Mouse (Mus musculus) lung, adult 2 months (tissue): ENCODE measurements around the gene Snx25. TPM values are rescaled to one million over a fixed set of nuclear protein-coding genes. Genes with fewer than 3 reads are reported as not detected.
A peak's percentile ranks its signal among the peaks of the same experiment; 100 is the strongest.

Source experiments
- DNase-seq: peaks from one replicate; pipeline ENCODE4 v3.0.0; 2022
- H3K4me1 ChIP-seq: fragments of 200-500 bp; 2 replicates; pipeline ENCODE4 v1.6.1; 2011; ENCODE audit warnings: low read length; ENCODE audit not compliant: control insufficient read depth, insufficient read depth
- H3K4me3 ChIP-seq: fragments of 200-500 bp; replicated peaks from 2 replicates; pipeline ENCODE3; 2011; ENCODE audit warnings: low read depth, mild to moderate bottlenecking, control low read depth, low read length; ENCODE audit errors: extremely low read depth
- CTCF ChIP-seq: fragments of 200-500 bp; IDR thresholded peaks from 2 replicates; pipeline ENCODE4 v1.5.1; 2011; ENCODE audit warnings: mild to moderate bottlenecking, low read length, control low read depth; ENCODE audit not compliant: insufficient read depth
- POLR2A ChIP-seq: fragments of 200-500 bp; IDR thresholded peaks from 2 replicates; pipeline ENCODE4 v1.6.1; 2011; ENCODE audit warnings: low read depth, mild to moderate bottlenecking, control low read depth, low read length, borderline replicate concordance; ENCODE audit errors: extremely low read depth
- WGBS: fragments of 180-500 bp; shearing (Covaris S2); methylation state at CpG from one replicate; pipeline ENCODE4 v1.1.7; 2018; 5-methylcytosine and 5-hydroxymethylcytosine counted together
- polyA plus RNA-seq: library from polyadenylated mRNA; depleted of rRNA; stranded (reverse); fragments of >200 nt; gene quantifications from 2 replicates; pipeline ENCODE4 v1.2.3, GENCODE M21; 2012

Gene Snx25
- polyA plus RNA-seq, 1 experiment: 23.7 TPM

DNA sequence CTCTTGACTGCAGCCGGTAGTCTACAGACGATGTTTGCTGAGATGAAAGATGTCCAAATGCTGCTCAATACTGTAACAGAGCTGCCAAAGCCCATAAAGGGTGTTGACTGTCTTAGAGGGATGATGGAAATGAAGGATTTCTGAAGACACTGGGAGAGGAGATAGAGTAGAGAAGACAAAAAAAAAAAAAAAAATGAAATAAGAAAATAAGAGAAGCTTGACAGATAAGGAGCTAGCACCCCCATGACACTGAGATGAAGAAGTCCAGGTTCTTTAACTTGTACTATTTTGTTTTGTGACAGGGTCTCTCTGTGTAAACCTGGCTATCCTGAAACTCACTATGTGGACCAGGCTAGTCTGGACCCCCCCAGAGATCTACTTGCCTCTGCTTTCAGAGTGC, 1.1 kb upstream of the Snx25 start:
- Histone ChIP-seq H3K4me1 (no peaks in the 10 kb centered on the region; the same call in 1 of the 2 replicates), H3K4me3 (peak overlapping the region; percentile 86)
- TF ChIP-seq CTCF: no peak
- TF ChIP-seq POLR2A: no peak
- WGBS: 19% methylated on average over 2 of the region's 2 CpGs
- DNase-seq: no peak

DNA sequence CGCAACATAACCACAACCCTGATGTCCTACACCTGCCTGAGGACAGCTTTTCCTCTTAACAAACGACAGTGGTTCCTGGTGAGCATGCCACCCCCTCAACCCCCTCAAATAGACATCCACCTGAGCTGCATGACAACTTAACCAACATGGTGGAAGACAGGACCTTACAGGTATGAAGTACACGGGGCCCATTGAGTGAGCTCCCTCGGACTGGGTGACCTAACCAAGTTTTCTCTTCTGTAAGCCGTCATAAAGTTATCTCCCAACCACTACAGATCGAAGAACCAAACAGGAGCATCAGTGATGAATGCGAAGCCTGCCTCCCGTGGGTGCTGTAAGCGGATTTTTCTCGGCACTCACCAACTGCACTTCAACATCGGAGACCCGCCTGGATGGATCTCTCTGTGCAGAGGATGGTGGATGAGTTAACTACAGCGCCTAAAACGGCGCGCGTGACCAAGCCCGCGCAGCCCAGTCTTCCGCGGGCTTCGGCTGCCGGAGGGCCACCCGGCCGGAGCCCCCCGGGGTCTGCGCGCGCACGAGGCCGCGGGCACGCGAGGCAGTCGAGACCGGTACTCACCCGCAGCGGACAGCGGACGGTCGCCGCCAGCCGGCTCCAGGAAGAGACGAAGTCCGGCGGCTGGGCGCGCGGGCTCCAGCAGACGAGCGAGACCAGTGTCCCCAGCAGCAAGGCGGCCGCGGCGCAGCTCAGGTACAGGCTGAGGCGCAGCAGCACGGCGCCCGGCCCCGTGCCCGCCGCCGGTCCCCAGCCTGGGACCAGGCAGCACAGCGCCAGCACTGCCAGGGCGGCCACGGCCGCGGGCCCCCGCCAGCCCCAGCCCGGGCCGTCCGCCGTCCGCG, 527 bp downstream of the Snx25 start, which contains the start of gene Cfap97:
Gene Cfap97 (plus strand): TSS at position 570 of the 861 bp plus-strand sequence.
- WGBS: 2% methylated on average over 69 of the region's 75 CpGs
- peak within 1 kb of the TSS; percentile 86 for H3K4me3 ChIP-seq
- TF ChIP-seq CTCF (no peak), POLR2A (no peak)
- peak; percentile 59 for DNase-seq
- H3K4me1 ChIP-seq: no peaks in the 10 kb centered on the region; the same call in 1 of the 2 replicates

DNA sequence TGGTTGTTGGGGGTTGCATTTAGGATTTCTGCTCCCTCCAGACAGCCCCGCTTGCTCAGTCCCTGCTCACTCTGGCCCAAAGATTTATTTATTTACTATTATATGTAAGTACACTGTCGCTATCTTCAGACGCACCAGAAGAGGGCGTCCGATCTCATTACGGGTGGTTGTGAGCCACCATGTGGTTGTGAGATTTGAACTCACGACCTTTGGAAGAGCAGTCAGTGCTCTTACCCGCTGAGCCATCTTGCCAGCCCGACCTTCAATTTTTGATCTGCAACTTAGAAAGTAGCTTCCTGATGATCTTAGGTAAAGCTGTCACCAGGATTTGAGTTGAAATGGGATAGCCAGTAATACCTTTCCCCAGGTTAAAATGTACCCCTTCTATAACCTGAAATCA, 2.2 kb downstream of the Snx25 start:
- TF ChIP-seq POLR2A (no peak), CTCF (no peak)
- no peaks in the 10 kb centered on the region; the same call in 1 of the 2 replicates for H3K4me1 ChIP-seq
- H3K4me3 ChIP-seq: peak overlapping the region; percentile 28
- 73% methylated on average over 9 of the region's 9 CpGs for WGBS
- DNase-seq: no peak

DNA sequence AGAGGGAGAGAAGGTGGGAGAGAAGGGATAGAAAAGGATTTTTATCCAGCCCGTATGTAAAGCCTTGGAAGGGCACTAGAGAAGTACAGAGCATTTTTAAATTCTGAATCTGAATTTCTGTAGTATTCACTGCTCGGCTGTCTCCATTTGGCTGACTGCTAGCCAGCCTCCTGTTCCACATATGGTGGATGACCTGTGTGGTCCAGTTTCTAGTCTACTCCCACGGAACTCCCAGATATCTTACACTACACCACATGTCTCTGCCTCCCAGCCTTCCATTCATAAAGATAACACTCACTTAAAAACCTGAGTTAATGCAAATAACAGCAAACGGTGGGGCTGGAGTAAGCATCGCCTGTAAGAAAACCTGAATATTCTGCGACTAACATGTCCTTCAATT, 2.7 kb downstream of the Snx25 start:
- H3K4me1 ChIP-seq: peaks cover 2% of the 10 kb centered on the region
- TF ChIP-seq POLR2A (no peak), CTCF (no peak)
- WGBS: 81% methylated on average over 6 of the region's 6 CpGs
- DNase-seq: no peak
- no peak overlapping the region for H3K4me3 ChIP-seq

GRCm38 (mm10) chr8:46146173-46146572, 5.8 kb downstream of the Snx25 start:
- DNase-seq: no peak
- TF ChIP-seq POLR2A (no peak), CTCF (no peak)
- WGBS: 36% methylated on average over 3 of the region's 3 CpGs
- Histone ChIP-seq H3K4me3 (no peak overlapping the region), H3K4me1 (peaks cover 7% of the 10 kb centered on the region)

DNA sequence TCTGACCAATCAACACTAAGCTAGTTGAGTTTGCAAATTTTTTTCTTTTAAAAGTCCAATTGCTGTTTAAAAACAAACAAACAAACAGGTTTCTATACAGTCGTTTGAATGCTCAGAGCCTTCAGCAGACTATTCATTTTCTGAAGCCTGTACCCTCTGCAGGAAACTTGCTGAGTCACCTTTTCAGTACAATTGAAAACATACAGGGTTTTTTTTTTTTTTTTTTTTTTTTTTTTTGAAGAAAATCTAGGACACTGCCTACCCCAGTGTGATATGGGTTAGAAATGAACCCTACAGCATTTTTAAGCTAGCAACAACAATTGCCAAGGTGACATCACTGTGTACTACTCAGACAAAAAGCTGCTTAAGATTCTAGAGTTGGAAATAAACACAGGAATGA, 8.0 kb downstream of the Snx25 start:
- no peak for DNase-seq
- no peak overlapping the region for H3K4me3 ChIP-seq
- H3K4me1 ChIP-seq: peaks cover 10% of the 10 kb centered on the region
- 4% methylated on average over 1 of the region's 1 CpGs for WGBS
- no peak for TF ChIP-seq CTCF
- TF ChIP-seq POLR2A: no peak

DNA sequence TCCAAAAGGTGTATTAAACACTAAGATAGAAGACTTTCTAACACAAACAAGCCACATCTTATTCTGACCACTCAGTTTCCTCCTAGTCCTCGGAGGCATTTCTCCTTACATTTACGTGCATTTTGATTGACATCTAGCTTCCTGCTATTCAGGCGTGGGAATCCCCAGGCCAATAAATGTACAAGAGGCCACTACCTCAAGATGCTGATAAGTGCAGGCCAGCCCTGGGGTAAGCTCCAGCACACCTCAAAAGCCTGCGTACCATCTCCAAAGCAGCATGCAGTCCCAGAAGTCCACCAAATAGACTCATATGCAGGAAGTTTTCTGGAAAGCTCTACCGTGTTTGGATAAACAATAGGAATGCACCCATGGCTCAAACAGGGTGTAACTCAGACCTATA, 8.5 kb downstream of the Snx25 start:
- TF ChIP-seq POLR2A: no peak
- TF ChIP-seq CTCF: no peak
- Histone ChIP-seq H3K4me3 (no peak overlapping the region), H3K4me1 (peaks cover 10% of the 10 kb centered on the region)
- WGBS: 32% methylated on average over 5 of the region's 5 CpGs
- no peak for DNase-seq

DNA sequence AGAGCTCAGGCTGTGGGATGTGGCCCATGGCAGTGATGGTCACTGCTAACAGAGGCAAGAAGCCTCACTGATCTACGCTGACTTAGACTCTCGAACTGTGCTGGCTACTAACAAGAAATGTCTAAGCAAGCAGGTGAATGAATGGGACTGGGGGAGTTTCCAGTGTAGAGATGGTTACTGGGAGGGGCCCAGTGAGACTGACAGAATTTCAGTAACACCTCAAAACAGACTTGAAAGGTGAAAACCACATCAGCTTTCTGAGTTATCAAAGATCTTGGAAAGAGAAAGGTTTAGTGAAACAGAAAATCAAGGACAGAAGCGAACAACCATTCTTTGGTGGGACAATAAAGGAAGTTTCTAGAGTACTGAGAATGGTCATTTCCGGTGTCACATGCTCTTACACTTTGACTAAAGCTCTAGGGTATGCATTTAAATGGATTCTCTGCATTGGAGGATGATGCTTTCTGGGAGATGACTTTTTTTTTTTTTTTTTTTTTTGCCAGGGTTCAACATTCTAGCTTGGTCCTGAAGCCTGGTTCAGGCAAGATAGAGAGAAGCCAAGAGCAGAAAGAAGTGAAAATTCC, 9.4 kb downstream of the Snx25 start:
- TF ChIP-seq POLR2A: no peak
- no peak for TF ChIP-seq CTCF
- WGBS: 79% methylated on average over 4 of the region's 4 CpGs
- peaks cover 10% of the 10 kb centered on the region for H3K4me1 ChIP-seq
- no peak overlapping the region for H3K4me3 ChIP-seq
- DNase-seq: no peak

DNA sequence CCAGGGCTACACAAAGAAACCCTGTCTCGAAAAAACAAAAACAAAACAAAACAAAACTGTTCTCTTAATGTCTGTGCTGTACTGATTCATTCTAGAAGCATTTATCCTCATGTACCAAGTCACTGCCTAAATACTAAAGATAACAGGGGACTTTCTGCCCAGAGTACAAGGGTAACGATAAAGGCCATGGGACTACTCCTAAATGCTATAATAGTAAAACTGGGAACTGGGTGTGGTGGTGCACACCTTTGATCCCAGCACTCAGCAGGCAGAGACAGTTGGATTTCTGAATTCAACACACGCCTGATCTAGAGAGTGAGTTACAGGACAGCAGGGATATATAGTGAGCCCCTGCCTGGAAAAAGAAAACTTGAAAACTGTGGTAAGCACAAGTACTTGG, 10.3 kb downstream of the Snx25 start:
- H3K4me3 ChIP-seq: no peak overlapping the region
- H3K4me1 ChIP-seq: peaks cover 10% of the 10 kb centered on the region
- no peak for TF ChIP-seq POLR2A
- TF ChIP-seq CTCF: no peak
- 83% methylated on average over 3 of the region's 3 CpGs for WGBS
- DNase-seq: no peak

DNA sequence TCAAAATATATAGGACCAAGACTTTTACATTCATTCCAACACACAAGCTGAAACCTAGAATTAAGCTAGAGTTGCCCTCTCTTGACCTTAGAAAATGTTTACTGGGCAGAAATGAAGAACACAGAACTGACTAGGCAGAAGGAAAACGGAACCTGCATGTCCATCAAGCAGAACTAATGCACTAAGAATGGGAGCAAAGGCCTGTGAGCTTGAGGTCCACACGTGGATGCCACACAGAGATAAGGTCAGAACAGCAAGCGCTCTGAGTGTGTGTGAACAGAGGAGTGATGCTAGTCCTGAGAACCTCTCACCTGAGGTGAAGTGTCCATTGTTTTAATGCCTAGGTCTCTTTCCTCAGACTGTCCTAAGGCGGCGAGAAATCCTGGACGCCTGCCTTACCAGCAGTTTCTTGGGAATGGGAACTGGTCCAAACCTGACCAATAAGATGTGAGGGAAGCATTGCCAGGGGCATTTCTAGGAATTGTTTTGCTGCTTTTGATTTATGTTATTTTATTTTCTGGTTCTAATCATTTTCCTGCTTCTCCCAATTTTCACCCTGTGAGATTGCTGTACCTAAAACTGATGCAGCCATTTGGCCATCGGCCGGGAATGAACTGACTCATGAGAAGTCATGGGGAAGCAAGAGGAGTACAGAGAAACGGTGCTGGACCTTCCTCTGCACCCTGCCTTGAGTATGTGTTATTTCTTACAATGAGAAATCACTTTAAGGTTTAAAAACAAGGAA, 11.4 kb downstream of the Snx25 start:
- 54% methylated on average over 9 of the region's 9 CpGs for WGBS
- Histone ChIP-seq H3K4me3 (no peak overlapping the region), H3K4me1 (peaks cover 10% of the 10 kb centered on the region)
- DNase-seq: no peak
- TF ChIP-seq CTCF (no peak), POLR2A (no peak)
